Mouse (Mus musculus) E14TG2a.4 (cell line): ENCODE results near the gene Sept11.
A peak's percentile ranks its signal among the peaks of the same experiment; 100 is the strongest.

ENCODE experiments used
- H3K27me3 ChIP-seq: 2 replicates; pipeline ENCODE4 v1.6.1; 2014; ENCODE audit warnings: low read length, control low read depth; ENCODE audit not compliant: insufficient read depth
- H3K36me3 ChIP-seq: 2 replicates; pipeline ENCODE4 v1.6.1; 2014; ENCODE audit warnings: low read length, control low read depth; ENCODE audit not compliant: insufficient read depth
- H3K4me1 ChIP-seq: replicated peaks from 2 replicates; pipeline ENCODE4 v1.6.1; 2014; ENCODE audit warnings: low read depth, low read length, control low read depth
- H3K4me3 ChIP-seq: replicated peaks from 2 replicates; pipeline ENCODE4 v1.5.1; 2014; ENCODE audit warnings: mild to moderate bottlenecking, low read length
- H3K9me3 ChIP-seq: 2 replicates; pipeline ENCODE4 v1.6.1; 2014; ENCODE audit warnings: low read length, control low read depth
- CTCF ChIP-seq: conservative IDR thresholded peaks from 2 replicates; pipeline ENCODE4 v1.5.1; 2014; ENCODE audit warnings: low read length
- NANOG ChIP-seq: IDR thresholded peaks from 2 replicates; pipeline ENCODE4 v1.6.1; 2014; ENCODE audit warnings: borderline replicate concordance, low read length, mixed read lengths
- POU5F1 ChIP-seq: IDR thresholded peaks from 2 replicates; pipeline ENCODE4 v1.6.1; 2014; ENCODE audit warnings: low read length, borderline replicate concordance

Sept11 gene

DNA sequence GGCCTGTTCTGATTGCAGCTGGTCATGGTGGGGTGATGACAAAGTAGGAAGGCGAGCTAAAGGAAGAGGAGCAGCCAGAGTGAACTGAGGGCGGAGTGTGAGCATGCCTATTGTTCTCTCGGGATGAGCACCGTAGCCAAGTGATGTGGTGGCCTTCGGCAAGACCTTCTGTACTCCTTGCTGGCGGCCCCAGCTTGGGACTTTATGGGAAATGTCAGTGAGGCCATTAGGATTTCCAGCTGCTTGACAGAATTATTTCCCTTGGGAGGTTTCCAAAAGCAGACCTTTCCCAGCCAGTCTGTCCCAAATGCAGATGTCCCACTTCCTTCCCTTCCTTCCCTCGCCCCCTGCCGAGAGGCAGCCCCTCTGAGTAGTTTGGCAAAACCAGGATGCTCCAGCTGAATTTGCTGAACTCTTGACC, 8.1 kb downstream of the Sept11 start:
- Histone ChIP-seq H3K9me3 (no peaks in the 10 kb centered on the region), H3K27me3 (no peaks in the 10 kb centered on the region), H3K4me1 (peaks cover 79% of the 10 kb centered on the region), H3K4me3 (peak overlapping the region; percentile 51), H3K36me3 (peaks cover 52% of the 10 kb centered on the region)
- no peak for TF ChIP-seq CTCF
- TF ChIP-seq POU5F1, result no peak
- TF ChIP-seq NANOG, result no peak

DNA sequence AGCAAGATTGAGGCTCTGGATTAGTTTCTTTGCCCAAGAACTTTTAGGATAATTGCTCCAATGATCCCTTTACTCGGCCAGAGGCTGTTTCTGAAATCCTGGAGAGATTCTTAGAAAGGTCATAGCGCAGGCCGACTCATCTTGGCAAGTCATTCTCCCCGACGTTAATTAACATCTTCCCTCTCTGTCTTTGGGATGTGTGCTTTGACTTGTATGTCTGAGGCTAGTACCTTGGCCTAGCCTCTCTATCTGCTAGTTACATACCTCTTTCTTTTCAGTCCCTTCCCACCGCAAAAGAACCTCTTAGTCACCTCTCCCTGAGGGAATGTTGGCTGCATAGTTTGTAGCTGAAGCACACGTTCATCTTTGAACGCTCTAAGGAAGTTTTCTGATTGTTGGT, 10.4 kb downstream of the Sept11 start:
- Histone ChIP-seq H3K27me3 (no peaks in the 10 kb centered on the region), H3K4me3 (no peak overlapping the region), H3K4me1 (peaks cover 59% of the 10 kb centered on the region), H3K9me3 (no peaks in the 10 kb centered on the region), H3K36me3 (peaks cover 43% of the 10 kb centered on the region)
- TF ChIP-seq CTCF, result no peak
- no peak for TF ChIP-seq POU5F1
- no peak for TF ChIP-seq NANOG

- TF ChIP-seq NANOG, result no peak
- Histone ChIP-seq H3K27me3 (no peaks in the 10 kb centered on the region), H3K36me3 (peaks cover 44% of the 10 kb centered on the region), H3K9me3 (no peaks in the 10 kb centered on the region), H3K4me1 (peaks cover 46% of the 10 kb centered on the region), H3K4me3 (no peak overlapping the region)
These were observed 12.0 kb downstream of the Sept11 start for GRCm38 (mm10) chr5:93104987-93105823.

DNA sequence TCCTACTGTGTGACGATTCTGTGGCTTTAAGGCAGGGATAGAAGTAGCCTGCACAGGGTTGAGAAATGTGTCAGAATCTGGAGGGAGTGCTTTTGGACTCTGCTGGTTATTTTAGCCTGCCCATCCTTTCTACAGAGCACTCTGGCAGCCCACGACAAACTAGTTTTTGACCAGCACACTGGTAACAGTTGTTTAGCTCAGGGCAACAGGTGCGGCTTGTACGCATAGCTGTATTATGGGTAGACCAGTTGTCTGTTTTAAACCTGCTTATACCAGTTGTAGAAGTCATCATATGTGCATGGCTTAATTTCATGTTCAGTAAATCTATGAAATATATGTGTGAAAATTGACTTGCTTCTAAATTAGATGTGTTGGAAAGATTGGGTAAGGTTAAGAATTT, 12.8 kb downstream of the Sept11 start:
- Histone ChIP-seq H3K36me3 (peaks cover 48% of the 10 kb centered on the region), H3K9me3 (no peaks in the 10 kb centered on the region), H3K4me1 (peaks cover 46% of the 10 kb centered on the region), H3K4me3 (no peak overlapping the region), H3K27me3 (no peaks in the 10 kb centered on the region)
- no peak for TF ChIP-seq POU5F1
- no peak for TF ChIP-seq CTCF
- no peak for TF ChIP-seq NANOG

GRCm38 (mm10) chr5:93108703-93109102, 15.5 kb downstream of the Sept11 start:
- H3K4me1 ChIP-seq, result peaks cover 40% of the 10 kb centered on the region
- H3K9me3 ChIP-seq, result no peaks in the 10 kb centered on the region
- no peak for TF ChIP-seq NANOG
- TF ChIP-seq CTCF, result no peak
- TF ChIP-seq POU5F1, result no peak
- no peaks in the 10 kb centered on the region for H3K27me3 ChIP-seq
- no peak overlapping the region for H3K4me3 ChIP-seq
- H3K36me3 ChIP-seq, result peaks cover 51% of the 10 kb centered on the region

DNA sequence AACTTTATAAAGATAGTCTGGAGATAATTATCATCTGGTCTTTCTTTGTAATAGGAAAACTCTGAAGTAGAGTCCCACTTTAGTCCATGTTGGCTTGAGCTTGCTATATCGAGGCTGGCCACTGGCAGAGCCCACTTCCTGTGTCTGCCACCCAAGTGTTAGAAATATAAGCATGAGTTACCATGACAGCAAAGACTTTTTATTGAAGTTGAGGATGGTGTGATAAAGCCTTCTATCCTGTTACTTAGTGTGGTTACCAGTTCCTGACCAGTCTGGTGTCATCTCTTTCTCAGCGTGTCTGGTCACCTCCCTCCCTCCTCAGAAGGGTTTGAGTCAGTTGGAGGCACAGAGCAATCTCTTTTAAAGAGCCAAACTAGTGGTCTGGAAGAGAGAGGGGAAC, 16.3 kb downstream of the Sept11 start:
- peaks cover 45% of the 10 kb centered on the region for H3K36me3 ChIP-seq
- no peaks in the 10 kb centered on the region for H3K27me3 ChIP-seq
- H3K4me1 ChIP-seq, result peaks cover 42% of the 10 kb centered on the region
- H3K9me3 ChIP-seq, result no peaks in the 10 kb centered on the region
- no peak for TF ChIP-seq CTCF
- TF ChIP-seq NANOG, result no peak
- no peak for TF ChIP-seq POU5F1
- H3K4me3 ChIP-seq, result no peak overlapping the region

GRCm38 (mm10) chr5:93112290-93112689, 19.1 kb downstream of the Sept11 start:
- TF ChIP-seq NANOG, result no peak
- TF ChIP-seq POU5F1, result no peak
- TF ChIP-seq CTCF, result no peak
- Histone ChIP-seq H3K27me3 (no peaks in the 10 kb centered on the region), H3K4me3 (no peak overlapping the region), H3K9me3 (no peaks in the 10 kb centered on the region), H3K36me3 (peaks cover 53% of the 10 kb centered on the region), H3K4me1 (peaks cover 67% of the 10 kb centered on the region)

DNA sequence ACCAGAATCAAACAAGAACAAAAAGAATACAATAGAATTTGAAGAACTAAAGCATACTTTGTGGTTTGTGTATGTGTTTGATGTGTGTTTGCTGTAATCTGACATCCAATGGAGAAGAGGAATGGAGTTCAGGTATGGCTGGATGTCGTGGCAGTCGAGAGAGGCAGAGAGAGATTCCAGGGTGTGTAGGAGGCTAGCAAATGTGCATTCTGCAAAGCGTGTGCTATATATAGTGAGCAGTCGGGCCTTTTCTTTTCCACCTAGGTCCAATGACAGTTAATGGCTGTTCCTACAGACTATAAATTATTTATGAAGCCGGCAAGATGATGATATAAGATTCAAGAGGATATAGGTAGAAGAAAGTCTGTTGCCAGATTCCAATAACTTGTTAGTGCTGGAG, 20.3 kb downstream of the Sept11 start:
- H3K27me3 ChIP-seq, result no peaks in the 10 kb centered on the region
- H3K4me3 ChIP-seq, result no peak overlapping the region
- peaks cover 51% of the 10 kb centered on the region for H3K36me3 ChIP-seq
- no peak for TF ChIP-seq CTCF
- no peak for TF ChIP-seq NANOG
- no peak for TF ChIP-seq POU5F1
- no peaks in the 10 kb centered on the region for H3K9me3 ChIP-seq
- H3K4me1 ChIP-seq, result peaks cover 72% of the 10 kb centered on the region

DNA sequence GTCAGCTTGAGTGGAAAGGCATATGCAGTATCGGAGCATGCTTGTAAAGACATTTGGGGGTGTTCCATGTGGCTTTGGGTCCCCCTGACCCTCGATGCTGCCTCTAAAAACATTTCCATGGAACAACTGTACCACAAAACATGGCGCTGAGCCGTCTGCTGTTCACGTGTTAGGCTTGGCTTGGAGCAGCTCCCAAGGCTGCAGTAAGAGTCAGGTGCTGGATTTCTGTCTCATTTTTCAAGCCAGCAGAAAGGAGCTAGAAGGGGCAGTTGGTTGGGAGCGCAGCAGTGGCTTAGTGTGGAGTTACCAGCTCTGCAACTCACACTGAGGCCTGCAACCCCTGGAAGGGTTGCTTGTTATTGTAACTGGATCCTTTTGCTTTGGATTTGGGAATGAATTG, 21.3 kb downstream of the Sept11 start:
- Histone ChIP-seq H3K36me3 (peaks cover 43% of the 10 kb centered on the region), H3K27me3 (no peaks in the 10 kb centered on the region), H3K4me1 (peaks cover 78% of the 10 kb centered on the region), H3K9me3 (no peaks in the 10 kb centered on the region), H3K4me3 (no peak overlapping the region)
- TF ChIP-seq CTCF, result no peak
- TF ChIP-seq NANOG, result no peak
- TF ChIP-seq POU5F1, result no peak
